Mouse (Mus musculus): Measurements from ENCODE around the gene Pakap. TPM values are rescaled to one million over a fixed set of nuclear protein-coding genes. Genes with fewer than 3 reads are reported as not detected.
A peak's percentile ranks its signal among the peaks of the same experiment; 100 is the strongest.

Gene Pakap
- polyA plus RNA-seq, 1 experiment from 2014 or later = 9.8 TPM

DNA sequence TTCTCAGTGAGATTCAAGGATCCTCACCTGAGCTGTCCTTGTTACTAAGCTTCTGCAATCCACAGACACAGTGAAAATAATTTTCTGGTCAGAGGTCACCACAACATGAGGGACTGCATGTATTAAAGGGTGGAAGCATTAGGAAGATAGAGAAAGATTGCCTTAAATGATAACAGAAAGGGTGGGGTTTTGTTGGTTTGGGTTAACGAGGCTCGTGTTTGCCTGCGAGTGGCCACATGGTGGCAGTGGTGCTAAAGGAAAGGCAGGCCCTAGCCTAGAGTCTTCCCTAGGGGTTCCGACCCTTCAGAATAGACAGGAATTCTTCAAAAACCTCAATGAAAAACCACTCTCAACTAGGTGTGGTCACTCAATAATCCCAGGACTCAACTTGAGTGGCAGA lies 333.2 kb downstream of the Pakap start:
- Histone ChIP-seq H3K4me2 (ENCODE audit: low read depth, low read length) (no peak overlapping the region), H3K9me3 (ENCODE audit: control insufficient read depth, low read length) (no peaks in the 10 kb centered on the region), H3K4me3 (ENCODE audit: low read depth, low read length) (no peak overlapping the region), H3K9ac (replicated peaks; ENCODE audit: low read depth, low read length) (no peak overlapping the region), H3K27me3 (ENCODE audit: control insufficient read depth, insufficient read depth, low read length) (no peaks in the 10 kb centered on the region), H3K27ac (ENCODE audit: low read depth, low read length) (no peak overlapping the region), H3K36me3 (ENCODE audit: control insufficient read depth, insufficient read depth, low read length) (no peaks in the 10 kb centered on the region), H3K4me1 (ENCODE audit: control insufficient read depth, insufficient read depth, low read length) (no peaks in the 10 kb centered on the region)
- 8% methylated on average over 4 of the region's 4 CpGs for WGBS
- ATAC-seq (ENCODE audit: low read depth) = peak; percentile 65; the same call in 1 of the 2 replicates

DNA sequence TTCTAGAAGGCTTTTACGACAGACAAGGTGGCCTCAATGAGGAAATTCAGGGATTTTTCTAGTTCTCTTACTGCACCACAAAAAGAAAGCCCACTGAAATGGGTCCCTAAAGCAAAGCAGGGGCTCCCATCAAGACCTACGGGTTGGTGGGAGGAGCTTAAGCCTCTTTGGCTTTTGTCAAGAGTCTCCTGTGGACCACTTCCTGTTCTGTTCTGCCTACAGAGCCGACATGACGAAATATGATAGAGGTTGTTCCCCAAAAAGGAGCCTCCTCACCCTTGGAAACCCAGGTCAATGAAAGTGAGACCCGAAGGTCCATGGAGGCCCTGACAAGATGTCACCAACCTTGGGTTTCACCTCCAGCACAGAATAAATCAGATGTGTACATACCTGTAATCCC lies 334.6 kb downstream of the Pakap start:
- Histone ChIP-seq H3K27me3 (ENCODE audit: control insufficient read depth, insufficient read depth, low read length) (no peaks in the 10 kb centered on the region), H3K4me1 (ENCODE audit: control insufficient read depth, insufficient read depth, low read length) (no peaks in the 10 kb centered on the region), H3K4me3 (ENCODE audit: low read depth, low read length) (no peak overlapping the region), H3K4me2 (ENCODE audit: low read depth, low read length) (no peak overlapping the region), H3K9me3 (ENCODE audit: control insufficient read depth, low read length) (no peaks in the 10 kb centered on the region), H3K27ac (ENCODE audit: low read depth, low read length) (no peak overlapping the region), H3K9ac (replicated peaks; ENCODE audit: low read depth, low read length) (no peak overlapping the region), H3K36me3 (ENCODE audit: control insufficient read depth, insufficient read depth, low read length) (no peaks in the 10 kb centered on the region)
- WGBS = 87% methylated on average over 5 of the region's 5 CpGs
- no peak for ATAC-seq (ENCODE audit: low read depth)

DNA sequence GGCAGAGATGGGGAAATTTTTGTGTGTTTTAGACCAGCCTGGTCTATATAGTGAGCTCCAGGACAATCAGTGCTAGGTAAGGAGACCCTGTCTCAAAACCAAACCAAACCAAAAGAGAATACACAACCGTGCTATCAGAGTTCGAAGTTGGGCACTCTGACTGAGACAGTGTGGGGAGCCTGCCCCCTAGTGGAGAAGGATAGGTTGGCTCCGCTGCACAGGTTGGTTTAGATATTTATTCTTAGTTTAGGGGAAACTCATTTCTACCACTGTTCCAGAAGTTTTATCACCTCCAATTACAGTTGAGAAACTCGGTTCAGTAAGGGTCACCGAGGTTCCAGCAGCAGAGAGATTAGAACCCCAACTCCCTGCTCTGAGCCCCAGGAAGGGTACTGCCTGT lies 336.2 kb downstream of the Pakap start:
- Histone ChIP-seq H3K4me1 (ENCODE audit: control insufficient read depth, insufficient read depth, low read length) (no peaks in the 10 kb centered on the region), H3K27me3 (ENCODE audit: control insufficient read depth, insufficient read depth, low read length) (no peaks in the 10 kb centered on the region), H3K36me3 (ENCODE audit: control insufficient read depth, insufficient read depth, low read length) (no peaks in the 10 kb centered on the region), H3K4me2 (ENCODE audit: low read depth, low read length) (no peak overlapping the region), H3K9ac (replicated peaks; ENCODE audit: low read depth, low read length) (no peak overlapping the region), H3K27ac (ENCODE audit: low read depth, low read length) (no peak overlapping the region), H3K4me3 (ENCODE audit: low read depth, low read length) (no peak overlapping the region), H3K9me3 (ENCODE audit: control insufficient read depth, low read length) (no peaks in the 10 kb centered on the region)
- 12% methylated on average over 5 of the region's 5 CpGs for WGBS
- peak; percentile 64; the same call in 1 of the 2 replicates for ATAC-seq (ENCODE audit: low read depth)

DNA sequence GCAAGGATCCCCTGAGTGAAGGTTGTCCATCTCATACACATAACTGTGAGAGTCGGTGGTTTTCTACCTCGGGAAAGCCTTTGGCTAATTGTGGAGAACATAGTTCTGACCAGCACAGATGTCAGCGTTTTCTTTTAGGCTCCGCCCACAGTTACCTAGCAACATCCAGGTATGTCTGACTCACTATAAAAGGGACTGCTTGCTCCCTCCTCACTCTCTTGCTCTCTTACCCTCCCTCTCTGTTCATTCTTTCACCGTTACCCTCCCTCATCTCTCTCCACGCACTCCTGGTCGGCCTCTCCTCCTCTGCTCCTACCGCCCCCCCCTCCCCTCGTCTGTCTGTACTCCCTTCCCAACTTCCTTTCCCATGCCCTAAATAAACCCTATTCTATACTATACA lies 336.7 kb downstream of the Pakap start:
- 30% methylated on average over 9 of the region's 9 CpGs for WGBS
- H3K4me1 ChIP-seq (ENCODE audit: control insufficient read depth, insufficient read depth, low read length) = no peaks in the 10 kb centered on the region
- no peak overlapping the region for H3K9ac ChIP-seq (replicated peaks; ENCODE audit: low read depth, low read length)
- no peak overlapping the region for H3K4me3 ChIP-seq (ENCODE audit: low read depth, low read length)
- peak; percentile 28; the same call in 1 of the 2 replicates for ATAC-seq (ENCODE audit: low read depth)
- no peaks in the 10 kb centered on the region for H3K36me3 ChIP-seq (ENCODE audit: control insufficient read depth, insufficient read depth, low read length)
- no peaks in the 10 kb centered on the region for H3K27me3 ChIP-seq (ENCODE audit: control insufficient read depth, insufficient read depth, low read length)
- no peak overlapping the region for H3K4me2 ChIP-seq (ENCODE audit: low read depth, low read length)
- no peaks in the 10 kb centered on the region for H3K9me3 ChIP-seq (ENCODE audit: control insufficient read depth, low read length)
- no peak overlapping the region for H3K27ac ChIP-seq (ENCODE audit: low read depth, low read length)

DNA sequence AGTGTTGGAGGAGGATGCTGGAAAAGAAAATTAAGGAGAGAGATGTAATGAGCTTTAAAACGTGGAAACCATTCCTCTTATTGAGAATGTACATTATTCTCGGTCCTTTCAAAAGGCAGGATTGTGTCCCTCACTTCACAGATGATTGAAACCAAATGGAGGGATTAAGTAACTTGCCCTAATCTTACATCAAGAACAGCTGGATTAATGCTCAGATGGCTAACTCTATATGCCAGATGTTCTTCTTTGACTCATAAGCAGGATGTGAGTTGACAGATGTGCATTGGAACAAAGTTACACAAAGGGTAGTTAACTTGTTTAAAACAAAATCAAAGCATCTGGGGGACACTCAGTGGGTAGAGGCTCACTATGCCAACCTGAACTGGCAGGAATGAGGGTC lies 338.7 kb downstream of the Pakap start:
- no peak overlapping the region for H3K4me2 ChIP-seq (ENCODE audit: low read depth, low read length)
- ATAC-seq (ENCODE audit: low read depth) = no peak
- H3K27ac ChIP-seq (ENCODE audit: low read depth, low read length) = no peak overlapping the region
- H3K9ac ChIP-seq (replicated peaks; ENCODE audit: low read depth, low read length) = no peak overlapping the region
- no peak overlapping the region for H3K4me3 ChIP-seq (ENCODE audit: low read depth, low read length)
- H3K27me3 ChIP-seq (ENCODE audit: control insufficient read depth, insufficient read depth, low read length) = no peaks in the 10 kb centered on the region
- no peaks in the 10 kb centered on the region for H3K9me3 ChIP-seq (ENCODE audit: control insufficient read depth, low read length)
- H3K36me3 ChIP-seq (ENCODE audit: control insufficient read depth, insufficient read depth, low read length) = no peaks in the 10 kb centered on the region
- no peaks in the 10 kb centered on the region for H3K4me1 ChIP-seq (ENCODE audit: control insufficient read depth, insufficient read depth, low read length)
- WGBS = 69% methylated on average over 2 of the region's 2 CpGs

DNA sequence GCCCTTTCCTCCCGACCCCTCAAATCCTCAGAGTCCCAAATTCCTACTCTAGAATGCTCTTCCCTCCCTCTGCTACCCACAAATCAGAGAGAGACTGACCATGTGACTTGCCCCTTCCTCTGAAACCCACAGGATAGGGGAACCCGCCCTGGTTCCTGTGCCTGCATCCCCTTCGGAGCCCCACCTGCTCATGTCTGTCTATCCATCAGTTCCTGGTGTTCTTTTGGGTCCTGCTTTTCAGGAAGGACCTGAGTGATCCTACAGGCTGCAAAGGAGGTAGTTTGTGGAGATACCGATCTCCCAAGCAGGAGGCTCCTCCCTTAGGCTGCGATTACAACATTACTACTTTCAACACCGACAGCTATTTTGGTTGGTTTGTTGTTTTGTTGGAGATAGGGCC lies 340.9 kb downstream of the Pakap start:
- no peaks in the 10 kb centered on the region for H3K36me3 ChIP-seq (ENCODE audit: control insufficient read depth, insufficient read depth, low read length)
- H3K4me3 ChIP-seq (ENCODE audit: low read depth, low read length) = no peak overlapping the region
- no peaks in the 10 kb centered on the region for H3K9me3 ChIP-seq (ENCODE audit: control insufficient read depth, low read length)
- H3K4me2 ChIP-seq (ENCODE audit: low read depth, low read length) = no peak overlapping the region
- WGBS = 82% methylated on average over 6 of the region's 6 CpGs
- H3K9ac ChIP-seq (replicated peaks; ENCODE audit: low read depth, low read length) = no peak overlapping the region
- H3K4me1 ChIP-seq (ENCODE audit: control insufficient read depth, insufficient read depth, low read length) = no peaks in the 10 kb centered on the region
- H3K27me3 ChIP-seq (ENCODE audit: control insufficient read depth, insufficient read depth, low read length) = no peaks in the 10 kb centered on the region
- ATAC-seq (ENCODE audit: low read depth) = no peak
- H3K27ac ChIP-seq (ENCODE audit: low read depth, low read length) = no peak overlapping the region

DNA sequence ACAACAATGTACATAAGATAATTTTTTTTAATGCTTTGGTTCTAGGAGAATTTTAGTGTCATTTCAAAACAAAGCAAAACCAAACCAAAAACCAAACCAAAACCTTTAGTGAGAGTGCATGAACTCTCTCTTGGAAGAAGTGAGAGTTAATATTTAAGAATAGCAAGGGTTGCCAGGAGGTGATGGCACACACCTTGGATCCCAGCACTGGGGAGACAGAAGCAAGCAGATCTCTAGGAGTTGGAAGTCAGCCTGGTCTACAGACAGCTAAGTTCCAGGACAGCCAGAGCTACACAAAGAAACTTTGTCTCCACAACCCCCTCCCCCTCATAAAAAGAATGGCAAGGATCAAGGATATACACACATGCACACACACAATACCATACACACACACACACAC lies 345.0 kb downstream of the Pakap start:
- H3K27me3 ChIP-seq (ENCODE audit: control insufficient read depth, insufficient read depth, low read length) = no peaks in the 10 kb centered on the region
- no peak overlapping the region for H3K4me3 ChIP-seq (ENCODE audit: low read depth, low read length)
- H3K4me1 ChIP-seq (ENCODE audit: control insufficient read depth, insufficient read depth, low read length) = no peaks in the 10 kb centered on the region
- H3K4me2 ChIP-seq (ENCODE audit: low read depth, low read length) = no peak overlapping the region
- H3K36me3 ChIP-seq (ENCODE audit: control insufficient read depth, insufficient read depth, low read length) = no peaks in the 10 kb centered on the region
- no peak overlapping the region for H3K9ac ChIP-seq (replicated peaks; ENCODE audit: low read depth, low read length)
- no peaks in the 10 kb centered on the region for H3K9me3 ChIP-seq (ENCODE audit: control insufficient read depth, low read length)
- ATAC-seq (ENCODE audit: low read depth) = no peak
- no peak overlapping the region for H3K27ac ChIP-seq (ENCODE audit: low read depth, low read length)

DNA sequence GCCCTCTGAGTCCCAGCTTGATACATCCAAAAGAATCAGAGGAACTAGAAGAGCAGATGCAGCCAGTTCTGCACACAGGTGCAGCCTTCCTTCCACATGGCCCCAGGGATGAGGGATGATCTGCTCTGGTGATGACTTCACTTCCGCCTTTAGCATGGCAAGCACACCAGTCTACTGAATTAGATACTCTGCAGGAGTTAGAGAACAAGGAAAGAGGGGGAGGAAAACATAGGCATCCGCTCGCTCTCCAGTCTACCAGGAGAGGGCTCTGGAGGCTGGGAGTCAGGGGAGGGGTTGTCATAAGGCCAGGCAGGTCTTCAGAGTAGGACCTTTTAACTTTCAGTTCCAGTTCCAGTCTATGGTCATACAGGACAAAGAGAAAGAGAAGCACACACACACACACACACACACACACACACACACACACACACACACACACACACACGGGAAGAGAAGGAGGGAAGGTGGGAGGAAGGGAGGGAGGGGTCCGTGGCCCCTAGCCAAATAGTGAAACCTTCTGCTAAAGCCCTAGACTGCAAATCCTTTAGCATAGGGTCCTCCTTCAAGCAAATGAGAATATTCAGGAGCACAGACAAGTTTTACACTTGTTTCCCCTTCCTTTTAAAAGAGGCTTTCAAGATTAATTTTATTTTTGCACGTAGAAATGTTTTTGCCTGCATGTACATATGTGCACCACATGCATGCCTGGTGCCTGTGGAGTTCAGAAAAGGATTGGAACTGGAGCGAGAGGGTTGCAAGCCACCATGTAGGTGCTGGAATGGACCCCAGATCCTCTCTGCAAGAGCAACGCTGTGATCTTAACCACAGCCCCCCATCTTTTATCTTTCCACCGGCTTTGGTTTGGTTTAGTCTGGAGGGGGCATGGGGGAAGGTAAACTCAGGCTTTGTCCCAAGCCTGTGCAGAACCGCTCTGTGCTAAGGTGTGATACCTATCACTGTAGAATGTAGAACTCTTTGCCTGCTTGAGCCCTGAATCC lies 346.5 kb downstream of the Pakap start:
- Histone ChIP-seq H3K4me3 (ENCODE audit: low read depth, low read length) (no peak overlapping the region), H3K4me2 (ENCODE audit: low read depth, low read length) (no peak overlapping the region), H3K4me1 (ENCODE audit: control insufficient read depth, insufficient read depth, low read length) (no peaks in the 10 kb centered on the region), H3K9me3 (ENCODE audit: control insufficient read depth, low read length) (no peaks in the 10 kb centered on the region), H3K27me3 (ENCODE audit: control insufficient read depth, insufficient read depth, low read length) (no peaks in the 10 kb centered on the region), H3K9ac (replicated peaks; ENCODE audit: low read depth, low read length) (no peak overlapping the region), H3K27ac (ENCODE audit: low read depth, low read length) (no peak overlapping the region), H3K36me3 (ENCODE audit: control insufficient read depth, insufficient read depth, low read length) (no peaks in the 10 kb centered on the region)
- WGBS = 83% methylated on average over 10 of the region's 10 CpGs
- no peak for ATAC-seq (ENCODE audit: low read depth)

DNA sequence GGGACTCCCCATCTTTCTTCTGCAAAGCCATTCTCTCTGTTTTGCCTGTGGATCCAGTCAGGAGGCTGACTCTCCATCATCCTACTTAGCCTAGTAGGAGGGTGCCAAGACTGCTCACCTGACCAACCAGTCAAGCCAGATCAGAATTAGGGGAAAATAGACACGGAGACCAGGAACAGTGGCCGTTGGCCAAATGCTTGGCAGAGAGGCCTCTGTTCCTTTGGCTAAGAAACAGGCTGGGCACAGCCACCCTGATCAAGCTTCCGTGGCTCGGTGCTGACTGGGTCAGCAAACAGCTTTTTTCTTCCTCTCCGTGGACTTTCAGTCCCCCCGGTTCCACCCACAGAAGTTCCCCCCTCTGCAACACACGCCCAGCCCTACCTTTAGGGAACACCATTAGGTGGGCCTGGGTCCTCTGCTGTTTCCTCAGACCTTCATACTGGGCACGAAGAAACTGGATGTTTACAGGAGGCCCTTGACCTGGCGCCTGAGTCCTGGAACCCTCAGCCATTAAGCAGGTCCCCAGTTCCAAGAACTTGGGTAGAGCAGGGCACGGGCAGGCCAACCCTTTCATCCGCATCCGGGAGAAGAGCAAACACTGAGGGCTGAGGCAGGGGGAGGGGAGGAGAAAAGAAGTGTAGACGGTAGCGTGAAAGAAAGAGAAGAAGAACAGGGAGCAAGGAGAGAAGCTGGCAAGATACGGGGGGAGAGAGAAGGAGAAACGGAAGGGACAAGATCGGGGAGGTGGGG lies 347.4 kb downstream of the Pakap start:
- Histone ChIP-seq H3K27ac (ENCODE audit: low read depth, low read length) (no peak overlapping the region), H3K27me3 (ENCODE audit: control insufficient read depth, insufficient read depth, low read length) (no peaks in the 10 kb centered on the region), H3K4me2 (ENCODE audit: low read depth, low read length) (peak overlapping the region; percentile 18), H3K36me3 (ENCODE audit: control insufficient read depth, insufficient read depth, low read length) (no peaks in the 10 kb centered on the region), H3K9me3 (ENCODE audit: control insufficient read depth, low read length) (no peaks in the 10 kb centered on the region), H3K4me1 (ENCODE audit: control insufficient read depth, insufficient read depth, low read length) (no peaks in the 10 kb centered on the region), H3K4me3 (ENCODE audit: low read depth, low read length) (no peak overlapping the region), H3K9ac (replicated peaks; ENCODE audit: low read depth, low read length) (no peak overlapping the region)
- no peak for ATAC-seq (ENCODE audit: low read depth)
- 41% methylated on average over 17 of the region's 17 CpGs for WGBS

Data from neural tube, embryonic 14.5 days (tissue).